In genomic region chr10:128369218-128369543, GRCm38 (mm10) we compare ENCODE assay signal across 8 mouse cellular contexts. TPM values are rescaled to one million over a fixed set of nuclear protein-coding genes. Genes with fewer than 3 reads are reported as not detected.
DNase-seq lines count a peak whose midpoint lies in the region; ATAC-seq and TF ChIP-seq lines count a peak whose summit lies in the region.

No protein-coding gene starts in this region.

- peak overlapping the region; percentile 86 for H3K4me3 ChIP-seq in lung, adult 2 months (replicated peaks; ENCODE audit: extremely low read depth, low read depth, low read length)
- peak overlapping the region; percentile 70 for H3K4me3 ChIP-seq in embryonic facial prominence, embryonic 13.5 days
- H3K4me3 ChIP-seq in intestine, embryonic 15.5 days (replicated peaks): peak overlapping the region; percentile 64
- peak overlapping the region; percentile 65 for H3K4me3 ChIP-seq in neural tube, embryonic 12.5 days

- no peak for TF ChIP-seq CTCF in lung, adult 2 months (IDR thresholded peaks at IDR 0.05; ENCODE audit: insufficient read depth, low read length)

- no peaks in the 10 kb centered on the region for H3K9me3 ChIP-seq in embryonic facial prominence, embryonic 13.5 days
- no peaks in the 10 kb centered on the region for H3K9me3 ChIP-seq in intestine, embryonic 15.5 days
- H3K9me3 ChIP-seq in neural tube, embryonic 12.5 days: no peaks in the 10 kb centered on the region

- no peak for TF ChIP-seq POLR2A in lung, adult 2 months (IDR thresholded peaks at IDR 0.05; ENCODE audit: borderline replicate concordance, extremely low read depth, low read depth, low read length)

- peak overlapping the region; percentile 96 for H3K27ac ChIP-seq in embryonic facial prominence, embryonic 13.5 days
- H3K27ac ChIP-seq in intestine, embryonic 15.5 days: peak overlapping the region; percentile 95
- H3K27ac ChIP-seq in neural tube, embryonic 12.5 days: peak overlapping the region; percentile 89

- H3K4me2 ChIP-seq in embryonic facial prominence, embryonic 13.5 days: peak overlapping the region; percentile 89
- peak overlapping the region; percentile 93 for H3K4me2 ChIP-seq in intestine, embryonic 15.5 days (replicated peaks)
- H3K4me2 ChIP-seq in neural tube, embryonic 12.5 days (replicated peaks): peak overlapping the region; percentile 92

- no peaks in the 10 kb centered on the region for H3K27me3 ChIP-seq in embryonic facial prominence, embryonic 13.5 days
- H3K27me3 ChIP-seq in intestine, embryonic 15.5 days (replicated peaks): no peaks in the 10 kb centered on the region
- H3K27me3 ChIP-seq in neural tube, embryonic 12.5 days (replicated peaks): no peaks in the 10 kb centered on the region

- no peak for ATAC-seq in embryonic facial prominence, embryonic 13.5 days (ENCODE audit: insufficient number of reproducible peaks, insufficient read depth, low FRiP score, low TSS enrichment, low read depth)
- ATAC-seq in intestine, embryonic 15.5 days: no peak
- ATAC-seq in neural tube, embryonic 12.5 days (ENCODE audit: low FRiP score, low read depth): no peak

- H3K4me1 ChIP-seq in lung, adult 2 months (ENCODE audit: control insufficient read depth, insufficient read depth, low read length): peaks cover 4% of the 10 kb centered on the region; the same call in 1 of the 2 replicates
- peaks cover 14% of the 10 kb centered on the region for H3K4me1 ChIP-seq in embryonic facial prominence, embryonic 13.5 days
- peaks cover 15% of the 10 kb centered on the region for H3K4me1 ChIP-seq in intestine, embryonic 15.5 days (replicated peaks)
- H3K4me1 ChIP-seq in neural tube, embryonic 12.5 days: peaks cover 11% of the 10 kb centered on the region

- H3K9ac ChIP-seq in embryonic facial prominence, embryonic 13.5 days: peak overlapping the region; percentile 85
- peak overlapping the region; percentile 75 for H3K9ac ChIP-seq in intestine, embryonic 15.5 days
- H3K9ac ChIP-seq in neural tube, embryonic 12.5 days: peak overlapping the region; percentile 75

- DNase-seq in lung, adult 2 months: no peak
- DNase-seq in lung, postnatal 14 days: no peak
- DNase-seq in cerebellum, postnatal 36 days: no peak
- DNase-seq in frontal cortex, postnatal 25 days (ENCODE audit: low spot score in 2 of 2): no peak
- DNase-seq in adrenal gland, adult 2 months: no peak

- H3K36me3 ChIP-seq in embryonic facial prominence, embryonic 13.5 days: peaks cover 14% of the 10 kb centered on the region
- H3K36me3 ChIP-seq in intestine, embryonic 15.5 days: no peaks in the 10 kb centered on the region
- H3K36me3 ChIP-seq in neural tube, embryonic 12.5 days: peaks cover 12% of the 10 kb centered on the region

- WGBS in lung, adult 2 months: 2% methylated on average over 9 of the region's 9 CpGs
- 8% methylated on average over 9 of the region's 9 CpGs for WGBS in embryonic facial prominence, embryonic 13.5 days
- WGBS in intestine, embryonic 15.5 days: under 1% methylated on average over 9 of the region's 9 CpGs
- WGBS in neural tube, embryonic 12.5 days: 7% methylated on average over 9 of the region's 9 CpGs

RNA-seq across cellular contexts. Expression of gene Coq10a, which starts 0.4 kb away (rescaled TPM):
- 28.9 and 48.7 TPM in 2 replicates for polyA plus RNA-seq in lung, adult 2 months (2012; rRNA removed)
- polyA plus RNA-seq in embryonic facial prominence, embryonic 13.5 days (2015; fragmentation: Nextera tagmentation; extraction: Ambion mirVana): 13.1 and 16.2 TPM in 2 replicates
- 13.7 TPM in 2 replicates for polyA plus RNA-seq in intestine, embryonic 15.5 days (2015; fragmentation: Nextera tagmentation; extraction: Ambion mirVana)
- 33.3 and 35.2 TPM in 2 replicates for polyA plus RNA-seq in neural tube, embryonic 12.5 days (2016; fragmentation: Nextera tagmentation; extraction: Ambion mirVana)
- 10 to 100 TPM; 72.2 to 77.1 TPM for total RNA-seq in adrenal gland, adult 2 months (2021)
- polyA plus RNA-seq in adrenal gland, adult 2 months (2012; rRNA removed): 44.2 and 116 TPM in 2 replicates

RNA-seq across cellular contexts. Expression of gene Ankrd52, which starts 7.7 kb away (rescaled TPM):
- polyA plus RNA-seq in lung, adult 2 months (2012; rRNA removed): 24.5 and 31.6 TPM in 2 replicates
- 15.0 and 16.0 TPM in 2 replicates for polyA plus RNA-seq in embryonic facial prominence, embryonic 13.5 days (2015; fragmentation: Nextera tagmentation; extraction: Ambion mirVana)
- 10.0 and 11.5 TPM in 2 replicates for polyA plus RNA-seq in intestine, embryonic 15.5 days (2015; fragmentation: Nextera tagmentation; extraction: Ambion mirVana)
- 10.2 and 13.2 TPM in 2 replicates for polyA plus RNA-seq in neural tube, embryonic 12.5 days (2016; fragmentation: Nextera tagmentation; extraction: Ambion mirVana)
- 10 to 100 TPM; 48.3 to 59.3 TPM for total RNA-seq in adrenal gland, adult 2 months (2021)
- 44.2 and 53.1 TPM in 2 replicates for polyA plus RNA-seq in adrenal gland, adult 2 months (2012; rRNA removed)

RNA-seq across cellular contexts. Expression of gene Cs, which starts 31.6 kb away (rescaled TPM):
- 95.6 and 150 TPM in 2 replicates for polyA plus RNA-seq in lung, adult 2 months (2012; rRNA removed)
- 160 and 179 TPM in 2 replicates for polyA plus RNA-seq in embryonic facial prominence, embryonic 13.5 days (2015; fragmentation: Nextera tagmentation; extraction: Ambion mirVana)
- 269 and 282 TPM in 2 replicates for polyA plus RNA-seq in intestine, embryonic 15.5 days (2015; fragmentation: Nextera tagmentation; extraction: Ambion mirVana)
- 221 and 230 TPM in 2 replicates for polyA plus RNA-seq in neural tube, embryonic 12.5 days (2016; fragmentation: Nextera tagmentation; extraction: Ambion mirVana)
- total RNA-seq in adrenal gland, adult 2 months (2021): 100 to 1,000 TPM; 391 to 444 TPM
- 315 and 332 TPM in 2 replicates for polyA plus RNA-seq in adrenal gland, adult 2 months (2012; rRNA removed)

RNA-seq across cellular contexts. Expression of gene Slc39a5, which starts 31.8 kb away (rescaled TPM):
- 0.42 TPM in 1 of 2 replicates, not detected in the other for polyA plus RNA-seq in lung, adult 2 months (2012; rRNA removed)
- 0.20 and 0.92 TPM in 2 replicates for polyA plus RNA-seq in embryonic facial prominence, embryonic 13.5 days (2015; fragmentation: Nextera tagmentation; extraction: Ambion mirVana)
- polyA plus RNA-seq in intestine, embryonic 15.5 days (2015; fragmentation: Nextera tagmentation; extraction: Ambion mirVana): 114 and 141 TPM in 2 replicates
- polyA plus RNA-seq in neural tube, embryonic 12.5 days (2016; fragmentation: Nextera tagmentation; extraction: Ambion mirVana): not detected in 2 replicates
- not detected for total RNA-seq in adrenal gland, adult 2 months (2021)
- polyA plus RNA-seq in adrenal gland, adult 2 months (2012; rRNA removed): not detected in 2 replicates

RNA-seq across cellular contexts. Expression of gene Nabp2, which starts 42.1 kb away (rescaled TPM):
- 22.1 and 23.4 TPM in 2 replicates for polyA plus RNA-seq in lung, adult 2 months (2012; rRNA removed)
- polyA plus RNA-seq in embryonic facial prominence, embryonic 13.5 days (2015; fragmentation: Nextera tagmentation; extraction: Ambion mirVana): 72.3 and 73.0 TPM in 2 replicates
- 87.9 and 97.1 TPM in 2 replicates for polyA plus RNA-seq in intestine, embryonic 15.5 days (2015; fragmentation: Nextera tagmentation; extraction: Ambion mirVana)
- 109 and 115 TPM in 2 replicates for polyA plus RNA-seq in neural tube, embryonic 12.5 days (2016; fragmentation: Nextera tagmentation; extraction: Ambion mirVana)
- 10 to 100 TPM; 79.3 to 93.8 TPM for total RNA-seq in adrenal gland, adult 2 months (2021)
- 21.3 and 22.2 TPM in 2 replicates for polyA plus RNA-seq in adrenal gland, adult 2 months (2012; rRNA removed)
